Mouse (Mus musculus): Measurements from ENCODE around the gene Dio1.

Dio1 gene

DNA sequence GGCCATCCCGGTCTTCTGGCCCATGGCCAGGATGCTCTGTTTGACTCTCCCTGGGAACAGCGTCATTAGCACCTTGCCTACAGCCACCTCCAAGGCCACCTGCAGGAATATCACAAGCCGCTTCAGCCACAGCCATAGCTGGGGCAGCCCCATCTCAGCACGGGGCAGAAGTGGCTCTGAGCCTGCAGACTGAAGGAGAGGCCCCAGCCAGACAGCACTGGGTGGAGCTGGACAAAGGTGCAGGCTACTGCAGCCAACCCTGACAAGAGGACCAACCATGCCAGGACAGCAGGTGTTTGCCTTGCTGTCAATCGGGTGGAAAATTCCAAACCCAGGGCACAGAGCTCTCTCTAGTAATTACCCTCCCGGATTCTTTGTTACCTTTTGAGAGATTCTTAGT, at the start of gene Dio1:
Dio1 (minus strand) TSS at position 204 of the 400 bp plus-strand sequence.
- DNase-seq: peak; percentile 86

DNA sequence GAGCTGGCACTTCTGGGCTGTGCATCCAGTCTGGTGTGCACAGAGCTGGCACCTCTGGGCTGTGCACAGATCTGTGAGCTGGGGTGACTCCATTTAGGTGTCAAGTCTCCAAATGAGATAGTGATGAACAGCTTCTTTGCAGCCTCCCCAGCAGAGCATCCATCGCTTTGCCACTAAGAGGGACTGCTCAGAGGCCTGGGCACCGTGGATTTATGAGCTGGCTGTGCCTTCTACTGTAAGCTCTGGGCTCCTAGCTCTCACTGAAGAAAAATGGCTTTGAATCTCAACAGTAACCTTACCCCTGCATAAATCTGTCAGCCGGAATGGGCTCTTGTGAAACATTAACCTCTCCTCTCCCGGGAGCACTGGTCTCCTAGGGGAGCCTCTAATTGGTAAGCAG, 47.6 kb upstream of the Dio1 start:
- peak; percentile 35 for DNase-seq

DNA sequence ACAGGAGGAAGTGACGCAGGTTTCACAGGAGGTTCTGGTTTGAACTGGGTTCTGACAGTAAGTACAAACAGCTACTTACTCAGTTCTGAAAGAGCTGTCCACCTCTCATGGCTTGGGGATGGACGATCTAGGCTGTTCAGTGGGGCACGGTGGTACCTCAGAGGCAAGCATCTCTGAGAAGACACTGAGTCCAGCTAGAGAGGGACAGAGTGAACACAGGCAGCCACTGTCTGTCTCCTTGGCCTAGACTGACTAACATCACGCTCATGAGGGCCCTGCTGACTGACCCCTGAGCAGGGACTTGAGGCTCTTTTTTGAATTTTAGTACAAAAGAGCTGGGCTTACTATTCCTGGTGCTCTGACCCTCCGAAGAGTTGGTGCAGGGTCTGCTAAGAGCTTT, 47.2 kb upstream of the Dio1 start:
- no peak for DNase-seq

DNA sequence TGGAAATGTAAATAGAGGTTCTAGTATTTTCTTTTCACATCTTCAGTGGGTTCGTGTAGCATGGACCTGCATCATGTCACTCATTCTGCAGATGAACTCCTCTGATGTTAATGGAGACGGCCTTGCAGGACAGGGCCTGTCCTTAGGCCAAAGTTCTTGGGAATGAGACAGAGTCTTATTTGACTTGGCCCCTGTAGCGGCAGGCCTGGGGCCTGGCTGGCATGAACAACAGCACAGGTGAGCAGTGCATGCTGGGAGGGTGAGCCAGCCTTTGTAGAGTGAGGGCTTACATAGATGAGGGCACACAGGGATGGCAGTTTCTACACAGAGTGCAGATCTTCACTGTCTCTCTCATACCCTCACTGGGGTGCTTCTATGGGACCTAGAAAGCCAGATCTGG, 46.6 kb upstream of the Dio1 start:
- peak; percentile 60 for DNase-seq

DNA sequence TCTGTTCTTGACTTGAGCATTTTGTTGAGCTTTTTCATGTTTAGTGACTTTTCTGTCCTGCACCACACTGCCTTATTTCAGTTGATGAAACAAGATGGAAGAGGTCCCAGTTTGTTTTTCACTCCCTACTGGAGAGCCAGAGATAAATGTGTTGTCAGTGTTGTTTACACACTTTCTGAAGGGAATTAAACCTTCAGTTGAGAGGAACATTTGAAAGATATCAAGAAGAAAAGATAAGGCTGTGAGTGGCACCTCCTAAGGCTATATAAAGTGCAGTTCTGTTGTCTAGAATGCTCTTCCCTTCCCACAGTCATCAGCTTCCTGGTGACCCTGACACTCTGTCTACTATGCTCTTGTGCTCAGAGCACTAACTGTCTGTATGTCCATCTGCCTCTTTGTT, 44.4 kb upstream of the Dio1 start:
- no peak for DNase-seq

DNA sequence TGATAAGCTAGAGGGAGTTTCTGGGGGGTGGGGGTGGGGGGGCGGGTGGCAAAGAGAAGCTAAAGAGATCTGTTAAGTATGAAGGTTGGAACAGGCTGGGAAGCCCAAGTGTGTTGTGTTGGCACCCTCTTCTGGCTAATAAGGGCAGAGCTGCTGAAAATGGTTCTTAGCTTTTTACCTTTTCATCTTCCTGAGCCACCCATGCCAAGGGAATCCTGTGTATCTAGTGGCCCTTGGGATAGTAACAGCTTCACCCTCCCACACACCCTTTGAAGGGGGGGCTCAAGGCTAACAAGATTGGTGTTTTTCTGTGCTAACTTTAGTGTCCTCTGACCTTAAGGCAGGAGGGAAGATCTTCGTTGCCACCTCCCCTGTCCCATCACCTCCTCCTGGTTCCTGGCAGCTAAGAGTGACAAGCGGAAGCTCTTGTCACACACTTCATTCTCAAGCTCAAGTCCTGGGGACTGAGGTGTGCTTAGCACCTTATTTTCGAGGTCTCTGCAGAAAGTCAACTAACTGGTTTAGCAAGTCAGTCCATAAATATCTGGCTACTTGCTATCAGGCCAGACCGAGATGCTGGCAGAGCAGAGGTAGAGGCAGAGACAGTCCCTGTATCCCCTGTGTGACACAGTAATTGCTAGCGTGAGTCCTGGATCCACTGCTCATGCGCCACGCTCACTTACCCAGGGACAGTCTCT, 42.5 kb upstream of the Dio1 start:
- peak; percentile 19 for DNase-seq

DNA sequence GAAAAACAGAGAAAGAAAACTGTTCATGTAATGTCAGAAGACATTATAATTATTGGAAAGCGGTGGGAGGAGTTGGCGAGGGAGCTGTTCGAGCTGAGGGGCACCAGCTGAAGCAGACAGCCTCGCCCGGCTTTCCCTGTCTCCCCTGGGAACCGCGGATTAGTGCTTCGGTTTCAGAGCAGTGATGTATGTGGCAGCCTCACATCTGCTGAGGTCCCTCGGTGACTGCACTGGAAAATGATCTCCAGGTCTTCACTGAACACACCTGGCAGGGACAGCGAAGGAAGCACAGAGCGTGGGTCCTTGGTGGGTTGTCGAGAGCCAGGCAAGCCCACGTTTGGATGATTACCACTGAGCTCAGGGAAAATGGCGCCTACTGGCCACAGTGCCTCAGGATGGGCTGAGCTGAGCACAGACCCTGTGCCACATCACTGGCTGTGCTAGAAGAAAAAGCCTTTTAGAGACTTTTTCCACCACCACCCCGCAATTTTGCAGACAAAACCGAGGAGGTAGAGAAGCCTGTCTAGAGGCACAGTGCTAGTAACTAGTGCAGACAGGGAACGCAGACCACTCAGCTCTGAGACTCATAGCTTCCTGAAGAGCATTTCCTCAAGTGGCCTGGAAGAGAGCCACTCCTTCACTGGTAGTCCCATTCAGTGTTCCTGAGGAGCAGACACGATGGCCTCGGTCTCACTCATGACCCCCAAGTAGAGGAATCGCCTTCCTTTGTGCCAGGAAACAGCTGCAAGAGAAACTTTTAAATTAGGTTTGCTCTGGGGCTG, 41.8 kb upstream of the Dio1 start:
- DNase-seq: no peak

DNA sequence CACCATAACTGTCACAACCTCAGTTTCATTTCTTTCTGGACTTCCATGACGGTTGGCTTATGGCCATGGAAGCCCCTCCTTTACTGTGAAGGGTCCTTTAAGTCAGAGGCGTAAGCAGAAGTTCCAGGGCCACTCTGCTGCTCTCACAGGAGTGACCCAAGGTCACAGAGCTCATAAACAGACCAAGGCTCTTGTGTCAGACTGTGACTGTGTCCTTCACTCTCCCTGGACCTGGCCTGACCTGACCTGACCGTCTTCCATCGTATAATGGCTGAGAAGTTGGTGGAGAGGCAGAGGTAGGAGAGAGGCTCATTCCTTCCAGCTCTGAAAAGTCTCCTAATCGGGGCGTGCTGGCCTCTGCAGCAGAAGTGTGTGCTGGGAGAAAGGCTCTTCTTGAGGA, 40.3 kb upstream of the Dio1 start:
- DNase-seq: no peak

DNA sequence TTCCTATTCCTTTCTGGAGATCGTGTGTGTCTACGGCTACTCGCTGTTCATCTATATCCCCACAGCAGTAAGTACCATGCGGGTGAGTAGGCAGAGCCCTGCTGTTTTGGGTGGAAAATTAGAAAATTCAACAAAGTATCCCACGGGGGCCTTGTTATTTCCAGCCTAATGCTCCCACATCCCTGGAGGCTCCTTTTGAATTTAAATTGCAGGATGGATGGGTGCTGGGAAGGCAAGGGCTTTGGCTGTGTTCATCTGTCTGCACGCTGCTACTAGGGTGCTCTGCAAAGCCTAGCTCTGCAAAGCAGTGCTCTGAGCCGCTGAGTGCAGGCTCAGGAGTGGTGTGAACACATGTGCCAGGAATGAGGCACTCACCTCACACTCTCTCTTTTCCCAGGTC, 37.6 kb upstream of the Dio1 start:
- no peak for DNase-seq

DNA sequence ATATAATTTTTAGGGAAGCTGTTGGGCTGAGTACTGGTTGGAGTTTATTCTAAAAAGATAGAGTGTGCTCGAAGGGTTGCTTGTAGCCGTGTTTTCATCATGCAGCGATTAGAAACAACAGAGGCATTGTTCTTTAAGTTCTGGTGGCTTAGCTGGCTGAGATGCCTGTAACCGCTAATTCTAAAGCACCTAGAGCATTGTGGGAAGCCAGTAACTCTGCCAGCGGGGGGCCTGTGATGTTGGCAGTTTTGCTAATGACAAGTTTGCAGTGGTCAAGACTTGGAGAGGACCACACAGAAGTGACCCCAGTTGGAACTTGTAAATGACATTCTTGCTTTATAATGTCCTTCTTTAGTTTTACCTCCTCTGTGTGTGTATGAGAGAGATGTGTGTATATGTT, 34.4 kb upstream of the Dio1 start:
- DNase-seq: no peak

DNA sequence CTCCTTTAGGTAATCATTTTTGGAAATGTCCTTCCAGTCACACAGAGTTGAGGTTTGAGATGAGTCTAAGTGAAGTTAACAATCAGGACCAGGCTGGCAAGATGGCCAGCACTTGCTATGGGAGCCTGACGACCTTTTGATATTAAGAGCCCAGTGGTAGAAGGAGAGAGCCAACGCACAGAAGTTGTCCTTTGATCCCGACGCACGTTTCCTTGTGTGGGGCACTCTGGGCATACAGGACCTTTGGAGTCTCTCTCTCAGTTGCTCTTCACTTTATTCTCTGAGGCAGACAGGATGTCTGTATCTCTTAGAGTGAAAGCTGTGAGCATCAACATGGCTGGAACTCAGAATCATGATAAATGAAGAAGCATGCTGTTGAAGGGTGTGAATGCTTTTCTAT, 30.5 kb upstream of the Dio1 start:
- DNase-seq: no peak

DNA sequence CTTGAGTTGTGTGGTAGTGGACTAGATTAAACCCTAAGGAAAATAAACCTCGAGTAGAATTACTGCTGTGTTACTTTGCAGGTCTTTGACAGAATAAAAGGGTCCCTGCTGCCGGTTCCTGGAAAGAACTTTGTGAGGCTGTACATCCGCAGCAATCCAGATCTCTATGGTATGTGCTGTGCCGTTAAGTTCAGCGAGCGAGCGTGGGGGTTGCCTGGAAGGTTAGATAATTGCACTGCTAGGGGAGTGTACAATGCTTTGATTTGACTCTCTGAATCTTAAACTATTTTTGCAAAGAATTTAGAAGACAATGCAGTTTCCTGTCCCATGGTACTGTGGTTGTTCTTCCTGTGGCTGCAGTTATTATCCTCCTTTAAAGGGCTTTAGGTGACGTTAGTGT, 29.4 kb upstream of the Dio1 start:
- no peak for DNase-seq

DNA sequence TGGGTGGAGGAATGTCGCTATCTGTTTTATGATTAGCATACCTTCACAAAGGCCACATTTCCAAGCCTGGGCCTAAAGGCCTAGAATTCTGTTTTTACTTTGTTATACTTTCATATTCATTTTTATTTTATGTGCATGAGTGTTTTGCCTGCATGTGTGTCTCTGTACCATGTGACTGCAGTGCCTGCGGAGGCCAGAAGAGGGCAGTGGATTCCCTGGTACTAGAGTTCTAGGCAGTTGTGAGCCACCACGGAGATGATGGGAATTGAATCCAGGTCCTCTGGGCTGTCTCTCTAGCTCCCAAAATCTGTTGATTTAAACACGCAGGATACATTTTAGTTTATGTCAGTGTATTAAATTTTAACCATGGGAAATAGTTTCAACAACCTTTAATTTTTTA, 26.5 kb upstream of the Dio1 start:
- no peak for DNase-seq

DNA sequence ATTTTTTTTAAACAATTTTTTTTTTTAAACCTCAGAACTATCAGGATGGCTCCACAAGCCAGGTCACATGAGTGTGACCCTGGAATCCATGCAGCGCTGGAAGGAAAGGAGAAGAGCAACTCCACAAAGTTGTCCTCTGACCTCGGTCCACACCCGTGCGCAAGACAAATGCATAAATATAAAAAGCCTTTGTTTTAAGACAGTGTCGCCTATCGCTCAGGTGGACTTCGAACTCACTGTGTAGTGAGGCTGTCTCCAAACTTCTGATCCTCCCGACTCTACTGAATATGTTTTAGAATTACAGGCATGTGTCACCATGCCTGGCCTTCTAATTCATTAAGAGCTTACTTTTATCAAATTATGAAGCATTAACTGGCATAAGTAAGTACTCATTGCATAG, 21.6 kb upstream of the Dio1 start:
- DNase-seq: no peak

DNA sequence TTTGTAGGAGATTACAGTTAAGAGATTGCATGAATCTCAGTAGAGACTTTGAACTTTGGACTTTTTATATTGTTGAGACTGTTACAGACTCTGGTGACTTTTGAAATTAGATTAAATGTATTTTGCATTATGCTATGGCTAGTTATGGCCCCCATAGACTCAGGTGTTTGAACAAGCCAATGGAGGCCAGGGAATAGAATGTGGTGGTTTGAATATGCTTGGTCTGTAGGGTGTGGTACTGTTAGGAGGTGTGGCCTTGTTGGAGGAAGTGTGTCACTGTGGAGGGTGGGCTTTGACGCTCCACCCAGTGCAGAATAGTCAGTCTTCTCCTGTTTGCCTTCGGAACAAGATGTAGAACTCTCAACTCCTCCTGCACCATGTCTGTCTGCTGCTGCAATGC, 16.1 kb upstream of the Dio1 start:
- no peak for DNase-seq

DNA sequence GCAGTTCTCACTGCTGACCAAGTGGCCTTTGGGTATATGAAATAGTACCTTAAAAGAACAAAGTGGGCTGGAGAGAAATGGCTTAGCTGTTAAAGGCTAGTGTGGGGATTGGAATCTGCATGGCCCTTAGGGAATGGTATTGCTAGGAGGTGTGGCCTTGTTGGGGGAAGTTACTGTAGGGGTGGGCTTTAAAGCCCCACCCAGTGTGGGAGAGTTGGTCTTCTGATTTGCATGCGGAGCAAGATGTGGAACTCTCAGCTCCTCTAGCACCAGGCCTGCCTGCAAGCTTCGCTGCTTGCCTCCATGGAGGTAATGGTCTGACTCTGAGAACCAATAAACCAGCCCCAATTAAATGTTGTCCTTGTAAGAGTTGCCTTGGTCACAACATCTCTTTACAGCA, 14.1 kb upstream of the Dio1 start:
- DNase-seq: no peak

DNA sequence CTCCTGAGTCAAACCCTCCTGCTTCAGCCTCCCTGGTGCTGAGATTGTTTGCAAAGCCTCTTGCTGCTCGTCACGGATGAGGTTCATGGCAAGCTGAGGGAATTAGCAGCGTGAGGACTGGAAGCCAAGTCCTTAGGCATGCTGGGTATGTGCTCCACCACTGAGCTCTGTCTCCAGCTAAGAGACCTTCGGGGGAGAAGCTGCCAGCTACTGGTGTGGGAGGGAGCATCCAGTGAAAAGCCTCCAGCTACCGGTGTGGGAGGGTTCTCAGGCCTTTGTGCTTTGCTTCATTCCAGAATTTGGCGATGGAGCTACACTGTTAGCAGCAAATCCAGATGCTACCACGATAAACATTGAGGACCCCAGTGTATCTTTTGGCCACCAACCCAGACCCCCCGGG, 11.7 kb upstream of the Dio1 start:
- no peak for DNase-seq

DNA sequence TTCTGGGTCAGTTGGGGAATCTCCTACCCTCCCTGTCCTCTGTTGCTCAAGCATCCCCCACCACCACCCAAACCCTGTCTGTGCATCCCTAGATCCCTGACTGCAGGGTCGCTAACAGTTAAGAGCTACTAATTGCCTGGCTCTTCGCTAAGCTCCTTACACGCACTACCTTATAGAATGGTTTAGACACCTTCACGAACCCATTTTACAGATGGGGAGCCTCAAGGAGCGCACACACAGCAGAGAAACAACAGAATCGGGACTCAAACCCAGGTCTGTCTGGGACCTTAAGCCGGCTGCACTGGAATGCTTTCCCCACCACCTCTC, 7.5 kb upstream of the Dio1 start:
- DNase-seq: no peak

DNA sequence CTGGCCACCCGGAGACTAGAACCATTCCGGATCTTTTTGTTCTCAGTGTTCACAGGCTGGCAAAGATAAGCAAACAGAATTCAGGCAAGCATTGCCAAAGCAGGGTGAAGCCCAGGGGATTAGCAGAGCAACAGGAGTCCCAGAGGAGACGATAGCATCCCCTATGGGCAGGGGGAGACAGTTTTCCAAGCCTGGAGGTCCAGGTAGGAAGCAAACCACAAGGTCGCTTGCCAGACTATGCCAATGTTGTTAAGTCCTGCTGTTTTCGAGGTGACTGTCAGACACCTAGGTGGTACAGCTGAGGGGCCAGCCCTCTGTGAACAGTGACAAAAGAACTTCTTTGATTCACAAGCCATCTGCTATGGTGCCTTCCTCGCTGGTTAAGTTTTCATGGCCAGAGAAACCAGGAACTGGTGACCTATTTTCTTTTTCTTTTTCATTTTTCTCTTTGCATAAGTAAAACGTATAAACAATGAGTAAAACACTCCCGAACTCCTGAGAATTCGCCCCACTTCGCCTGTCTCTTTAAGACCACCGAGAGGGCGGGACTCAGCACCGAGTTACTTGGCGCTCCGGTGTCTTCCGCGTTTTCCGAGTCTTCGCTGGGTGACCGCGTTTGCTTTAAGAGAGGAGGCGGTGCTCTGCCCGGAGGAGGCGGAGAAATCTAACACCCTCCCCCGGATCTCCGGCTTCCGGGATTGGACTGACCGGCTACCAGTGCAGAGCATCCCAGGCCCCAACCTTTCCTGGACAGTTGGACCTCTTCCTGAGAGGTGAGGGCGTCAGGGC, 6.9 kb upstream of the Dio1 start, which contains the start of gene Yipf1:
Yipf1 (plus strand) TSS at position 674 of the 789 bp plus-strand sequence.
- DNase-seq: peak; percentile 93

DNA sequence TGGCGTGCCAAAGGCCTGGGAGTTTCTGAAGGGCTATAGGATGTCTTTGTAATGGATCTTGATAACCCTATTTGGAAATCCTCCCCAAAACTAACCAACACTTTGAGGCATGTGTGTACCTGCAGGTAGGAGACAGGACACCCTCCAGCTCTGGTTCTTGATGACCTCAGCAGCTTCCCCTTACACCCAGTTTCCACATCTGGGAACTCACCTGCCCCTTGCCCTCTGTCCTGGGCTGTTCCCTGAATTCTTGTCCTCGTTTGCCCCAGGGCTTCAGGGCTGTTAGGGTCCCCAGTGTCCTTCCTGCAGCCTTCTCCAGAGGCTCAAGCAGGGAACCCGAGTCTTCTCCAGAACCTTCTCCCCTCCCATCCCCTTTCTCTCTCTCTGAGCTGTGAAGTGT, 3.4 kb downstream of the Dio1 start:
- peak; percentile 35 for DNase-seq

DNA sequence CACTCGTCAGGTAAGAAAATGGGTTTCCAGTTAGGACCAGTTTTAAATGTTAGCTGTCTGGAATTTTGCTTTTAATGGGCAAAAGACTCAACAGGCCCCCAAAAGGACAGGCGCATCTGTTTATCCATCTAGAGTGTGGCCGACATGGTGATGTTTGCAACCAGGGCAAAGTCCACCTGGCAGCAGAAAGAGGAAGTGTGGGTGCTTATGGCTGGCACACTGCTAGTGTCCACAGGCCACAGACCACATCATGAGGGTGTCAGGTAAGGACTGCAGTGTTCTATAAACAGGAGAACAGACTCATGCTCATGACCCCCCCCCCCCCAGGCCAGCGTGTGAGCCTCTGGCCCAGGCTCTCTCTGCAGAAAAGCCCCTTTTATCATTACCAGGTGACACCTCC, 4.1 kb downstream of the Dio1 start:
- peak; percentile 71 for DNase-seq

DNA sequence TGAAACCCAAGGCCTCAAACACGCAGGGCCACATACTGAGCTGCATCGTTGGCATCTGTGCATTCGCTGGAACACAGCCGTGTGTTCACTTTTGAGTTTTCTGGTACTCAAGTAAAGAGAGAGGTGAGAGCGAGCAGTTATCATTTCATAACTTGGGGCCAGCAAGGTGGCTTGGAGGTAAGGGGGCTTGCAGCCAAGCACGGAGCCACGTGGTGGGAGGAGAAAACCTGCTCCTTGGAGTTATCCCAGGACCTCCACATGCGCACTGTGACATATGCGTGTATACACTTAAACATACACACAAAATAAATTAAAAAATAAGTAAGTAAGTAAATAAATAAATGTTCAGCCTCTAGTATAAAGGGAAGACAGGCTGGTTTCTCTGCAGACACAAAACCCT, 4.7 kb downstream of the Dio1 start:
- DNase-seq: no peak

DNA sequence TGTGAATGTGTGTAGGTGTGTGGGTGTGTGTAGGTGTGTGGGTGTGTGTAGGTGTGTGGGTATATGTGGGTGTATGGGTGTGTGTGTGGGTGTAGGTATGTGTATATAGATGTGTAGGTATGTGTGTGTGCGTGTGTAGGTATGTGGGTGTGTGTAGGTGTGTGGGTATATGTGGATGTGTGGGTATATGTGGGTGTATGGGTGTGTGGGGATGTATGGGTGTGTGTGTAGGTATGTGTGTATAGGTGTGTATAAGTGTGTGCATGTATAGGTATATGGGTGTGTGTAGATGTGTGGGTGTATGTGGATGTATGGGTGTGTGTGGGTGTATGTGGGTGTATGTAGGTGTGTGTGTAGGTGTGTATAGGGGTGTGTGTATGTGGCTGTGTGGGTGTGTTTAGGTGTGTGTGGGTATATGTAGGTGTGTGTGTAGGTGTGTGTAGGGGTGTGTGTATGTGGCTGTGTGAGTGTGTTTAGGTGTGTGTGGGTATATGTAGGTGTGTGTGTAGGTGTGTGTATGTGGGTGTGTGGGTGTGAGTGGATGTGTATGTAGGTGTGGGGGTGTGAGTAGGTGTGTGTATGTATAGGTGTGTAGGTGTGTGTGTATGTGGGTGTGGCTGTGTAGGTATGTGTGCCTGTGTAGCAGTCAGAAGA, 5.9 kb downstream of the Dio1 start:
- no peak for DNase-seq

DNA sequence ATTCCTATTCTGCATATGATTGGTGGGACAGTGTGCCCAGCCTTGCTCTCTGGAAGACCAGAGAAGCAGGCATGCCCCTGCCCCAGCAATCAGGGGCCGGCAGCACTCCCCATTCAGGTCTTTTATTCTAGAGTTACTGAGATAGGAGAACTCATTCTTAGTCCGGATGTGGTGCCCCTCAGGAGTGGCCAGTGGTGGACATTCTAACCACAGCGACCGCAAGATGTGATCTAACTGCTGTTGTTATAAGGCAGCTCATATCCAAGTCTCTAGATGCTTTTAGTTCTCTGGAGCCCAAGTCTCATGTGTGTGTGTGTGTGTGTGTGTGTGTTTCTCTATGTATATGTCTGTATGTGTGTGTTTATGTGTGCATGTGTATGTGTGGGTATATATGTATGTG, 6.6 kb downstream of the Dio1 start:
- no peak for DNase-seq

All from kidney, adult 11 months (tissue).